Mouse (Mus musculus): ENCODE measurements at regions not wholly inside any gene's neighbourhood (a gene's known extent, or its start where the extent isn't known, plus 50 kb on each side); places are given as distances from the start of the nearest gene placed in this dataset.
A peak's percentile ranks its signal among the peaks of the same experiment; 100 is the strongest.

- Histone ChIP-seq H3K27me3 (ENCODE audit: insufficient read depth, low read length) (no peaks in the 10 kb centered on the region), H3K4me1 (ENCODE audit: insufficient read depth, low read length) (no peaks in the 10 kb centered on the region), H3K4me3 (ENCODE audit: low read depth, low read length) (no peak overlapping the region), H3K9me3 (ENCODE audit: low read length) (no peaks in the 10 kb centered on the region), H3K36me3 (ENCODE audit: insufficient read depth, low read length) (no peaks in the 10 kb centered on the region), H3K4me2 (ENCODE audit: low read depth, low read length, poor library complexity, severe bottlenecking) (no peak overlapping the region), H3K9ac (replicated peaks; ENCODE audit: low read length, poor library complexity, severe bottlenecking) (no peak overlapping the region), H3K27ac (ENCODE audit: low read depth, low read length) (no peak overlapping the region)
- no peak for TF ChIP-seq CTCF (IDR thresholded peaks at IDR 0.05)
- peak; percentile 55 for DNase-seq (ENCODE audit: low spot score)
- WGBS: 39% methylated on average over 3 of the region's 3 CpGs
- ATAC-seq (ENCODE audit: low FRiP score): no peak
These were observed 584.2 kb downstream of the Ptprc start for GRCm38 (mm10) chr1:137591295-137591694.

- no peak for ATAC-seq (ENCODE audit: low FRiP score)
- WGBS: 88% methylated on average over 6 of the region's 6 CpGs
These were observed 586.9 kb downstream of the Ptprc start for GRCm38 (mm10) chr1:137588304-137589300.

GRCm38 (mm10) chr1:137587481-137588228 is 587.9 kb downstream of the Ptprc start:
- H3K4me3 ChIP-seq (ENCODE audit: low read depth, low read length): no peak overlapping the region
- H3K4me1 ChIP-seq (ENCODE audit: insufficient read depth, low read length): no peaks in the 10 kb centered on the region
- no peaks in the 10 kb centered on the region for H3K9me3 ChIP-seq (ENCODE audit: low read length)
- DNase-seq (ENCODE audit: low spot score): no peak
- H3K36me3 ChIP-seq (ENCODE audit: insufficient read depth, low read length): no peaks in the 10 kb centered on the region
- no peak for ATAC-seq (ENCODE audit: low FRiP score)
- H3K27ac ChIP-seq (ENCODE audit: low read depth, low read length): no peak overlapping the region
- no peak overlapping the region for H3K9ac ChIP-seq (replicated peaks; ENCODE audit: low read length, poor library complexity, severe bottlenecking)
- WGBS: 88% methylated on average over 12 of the region's 12 CpGs
- no peak for TF ChIP-seq CTCF (IDR thresholded peaks at IDR 0.05)
- H3K4me2 ChIP-seq (ENCODE audit: low read depth, low read length, poor library complexity, severe bottlenecking): no peak overlapping the region
- H3K27me3 ChIP-seq (ENCODE audit: insufficient read depth, low read length): no peaks in the 10 kb centered on the region

More at GRCm38 (mm10) chr1:137588304-137589300, 586.9 kb downstream of the Ptprc start:
- no peaks in the 10 kb centered on the region for H3K4me1 ChIP-seq (ENCODE audit: insufficient read depth, low read length)
- H3K9ac ChIP-seq (replicated peaks; ENCODE audit: low read length, poor library complexity, severe bottlenecking): no peak overlapping the region
- H3K4me2 ChIP-seq (ENCODE audit: low read depth, low read length, poor library complexity, severe bottlenecking): no peak overlapping the region
- no peaks in the 10 kb centered on the region for H3K36me3 ChIP-seq (ENCODE audit: insufficient read depth, low read length)
- no peak overlapping the region for H3K4me3 ChIP-seq (ENCODE audit: low read depth, low read length)
- H3K27ac ChIP-seq (ENCODE audit: low read depth, low read length): no peak overlapping the region
- H3K9me3 ChIP-seq (ENCODE audit: low read length): no peaks in the 10 kb centered on the region
- no peak for TF ChIP-seq CTCF (IDR thresholded peaks at IDR 0.05)
- H3K27me3 ChIP-seq (ENCODE audit: insufficient read depth, low read length): no peaks in the 10 kb centered on the region
- DNase-seq (ENCODE audit: low spot score): peak; percentile 26

GRCm38 (mm10) chr1:137584696-137585095 is 590.8 kb downstream of the Ptprc start:
- Histone ChIP-seq H3K27ac (ENCODE audit: low read depth, low read length) (no peak overlapping the region), H3K36me3 (ENCODE audit: insufficient read depth, low read length) (no peaks in the 10 kb centered on the region), H3K27me3 (ENCODE audit: insufficient read depth, low read length) (no peaks in the 10 kb centered on the region), H3K9ac (replicated peaks; ENCODE audit: low read length, poor library complexity, severe bottlenecking) (no peak overlapping the region), H3K4me3 (ENCODE audit: low read depth, low read length) (no peak overlapping the region), H3K4me1 (ENCODE audit: insufficient read depth, low read length) (no peaks in the 10 kb centered on the region), H3K4me2 (ENCODE audit: low read depth, low read length, poor library complexity, severe bottlenecking) (no peak overlapping the region), H3K9me3 (ENCODE audit: low read length) (no peaks in the 10 kb centered on the region)
- peak; percentile 18 for DNase-seq (ENCODE audit: low spot score)
- TF ChIP-seq CTCF (IDR thresholded peaks at IDR 0.05): no peak
- WGBS: 64% methylated on average over 6 of the region's 6 CpGs
- no peak for ATAC-seq (ENCODE audit: low FRiP score)

GRCm38 (mm10) chr1:137584104-137584675 is 591.3 kb downstream of the Ptprc start:
- no peak for DNase-seq (ENCODE audit: low spot score)
- no peak for TF ChIP-seq CTCF (IDR thresholded peaks at IDR 0.05)
- H3K27ac ChIP-seq (ENCODE audit: low read depth, low read length): no peak overlapping the region

More at GRCm38 (mm10) chr1:137584104-137584675, 591.3 kb downstream of the Ptprc start:
- Histone ChIP-seq H3K9ac (replicated peaks; ENCODE audit: low read length, poor library complexity, severe bottlenecking) (no peak overlapping the region), H3K9me3 (ENCODE audit: low read length) (no peaks in the 10 kb centered on the region), H3K4me1 (ENCODE audit: insufficient read depth, low read length) (no peaks in the 10 kb centered on the region), H3K4me3 (ENCODE audit: low read depth, low read length) (no peak overlapping the region), H3K4me2 (ENCODE audit: low read depth, low read length, poor library complexity, severe bottlenecking) (no peak overlapping the region), H3K27me3 (ENCODE audit: insufficient read depth, low read length) (no peaks in the 10 kb centered on the region), H3K36me3 (ENCODE audit: insufficient read depth, low read length) (no peaks in the 10 kb centered on the region)
- WGBS: 80% methylated on average over 13 of the region's 13 CpGs
- no peak for ATAC-seq (ENCODE audit: low FRiP score)
